Mouse (Mus musculus): ENCODE measurements around the gene Ccdc144b. TPM values are rescaled to one million over a fixed set of nuclear protein-coding genes. Genes with fewer than 3 reads are reported as not detected.

Ccdc144b gene
- polyA plus RNA-seq, 2 experiments, result not detected

DNA sequence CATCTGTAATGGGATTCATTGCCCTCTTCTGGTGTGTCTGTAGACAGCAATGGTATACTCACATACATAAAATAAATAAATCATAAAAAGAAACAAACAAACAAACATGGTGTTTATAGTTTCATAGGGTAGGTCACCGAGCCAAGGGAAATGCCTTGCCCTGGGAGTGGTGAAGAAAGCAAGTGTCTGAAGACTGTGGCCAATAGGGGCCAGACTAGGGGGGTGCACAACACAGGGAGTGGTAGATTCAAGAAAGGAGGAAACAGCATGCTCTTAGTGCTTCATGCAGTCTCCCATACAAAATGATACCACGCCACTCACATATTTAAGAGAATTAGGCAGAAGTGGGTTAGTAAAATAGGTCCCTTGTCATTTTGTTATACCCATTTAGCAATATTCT, 11.8 kb upstream of the Ccdc144b start:
- H3K4me2 ChIP-seq (ENCODE audit: low read depth), result peak overlapping the region; percentile 82
- H3K9me3 ChIP-seq (ENCODE audit: control insufficient read depth, low read length), result no peaks in the 10 kb centered on the region
- TF ChIP-seq EP300 (IDR thresholded peaks at IDR 0.05; ENCODE audit: low read depth) (no peak), CTCF (IDR thresholded peaks at IDR 0.05; ENCODE audit: low read depth) (no peak)
- peaks cover 3 to 9% of the 10 kb centered on the region in 2 experiments; a peak in 3 of 4 replicates for H3K4me1 ChIP-seq (replicated peaks; ENCODE audit: control insufficient read depth in 2 of 2, insufficient read depth in 2 of 2, low read length in 1 of 2)
- no peak overlapping the region for H3K9ac ChIP-seq (replicated peaks)
- no peaks in the 10 kb centered on the region; the same call in 1 of the 2 replicates for H3K27me3 ChIP-seq (ENCODE audit: control insufficient read depth, insufficient read depth, low read length)
- H3K4me3 ChIP-seq (ENCODE audit: insufficient read depth in 1 of 2, low read depth in 2 of 2, low read length in 2 of 2), result peak overlapping the region in 1 of 2 experiments; percentile 77; a peak in 3 of 4 replicates
- DNase-seq (ENCODE audit: low read depth in 3 of 3, low spot score in 3 of 3) (no peak), ATAC-seq (ENCODE audit: insufficient read depth) (no peak)
- WGBS (ENCODE audit: insufficient replicate concordance), result 83% methylated on average over 2 of the region's 2 CpGs
- H3K36me3 ChIP-seq (replicated peaks; ENCODE audit: control insufficient read depth, insufficient read depth, low read depth), result no peaks in the 10 kb centered on the region
- no peak overlapping the region for H3K27ac ChIP-seq

DNA sequence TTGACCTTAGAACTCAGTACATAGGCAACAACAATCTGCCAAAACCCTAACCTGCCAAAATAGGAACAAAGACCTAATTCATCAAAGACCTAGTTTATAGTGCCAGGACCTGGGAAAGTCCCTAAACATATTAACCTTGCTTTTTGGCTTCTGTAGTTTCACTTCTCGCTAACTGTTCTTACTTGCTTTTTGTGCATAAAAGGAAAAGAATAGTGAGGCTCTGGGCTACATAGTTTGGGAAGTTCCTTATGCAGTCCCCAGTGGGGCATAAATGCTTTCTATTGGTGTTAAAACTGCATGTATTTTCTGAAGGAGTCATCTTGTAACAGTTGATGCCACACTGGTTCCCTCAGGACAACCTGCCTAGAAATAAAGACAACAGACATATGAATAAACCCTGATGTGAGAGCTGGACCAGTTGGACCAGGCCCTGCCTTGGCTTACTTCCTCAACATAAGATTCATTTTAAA, 11.3 kb upstream of the Ccdc144b start:
- DNase-seq (ENCODE audit: low read depth in 3 of 3, low spot score in 3 of 3), result no peak
- no peaks in the 10 kb centered on the region for H3K36me3 ChIP-seq (replicated peaks; ENCODE audit: control insufficient read depth, insufficient read depth, low read depth)

DNA sequence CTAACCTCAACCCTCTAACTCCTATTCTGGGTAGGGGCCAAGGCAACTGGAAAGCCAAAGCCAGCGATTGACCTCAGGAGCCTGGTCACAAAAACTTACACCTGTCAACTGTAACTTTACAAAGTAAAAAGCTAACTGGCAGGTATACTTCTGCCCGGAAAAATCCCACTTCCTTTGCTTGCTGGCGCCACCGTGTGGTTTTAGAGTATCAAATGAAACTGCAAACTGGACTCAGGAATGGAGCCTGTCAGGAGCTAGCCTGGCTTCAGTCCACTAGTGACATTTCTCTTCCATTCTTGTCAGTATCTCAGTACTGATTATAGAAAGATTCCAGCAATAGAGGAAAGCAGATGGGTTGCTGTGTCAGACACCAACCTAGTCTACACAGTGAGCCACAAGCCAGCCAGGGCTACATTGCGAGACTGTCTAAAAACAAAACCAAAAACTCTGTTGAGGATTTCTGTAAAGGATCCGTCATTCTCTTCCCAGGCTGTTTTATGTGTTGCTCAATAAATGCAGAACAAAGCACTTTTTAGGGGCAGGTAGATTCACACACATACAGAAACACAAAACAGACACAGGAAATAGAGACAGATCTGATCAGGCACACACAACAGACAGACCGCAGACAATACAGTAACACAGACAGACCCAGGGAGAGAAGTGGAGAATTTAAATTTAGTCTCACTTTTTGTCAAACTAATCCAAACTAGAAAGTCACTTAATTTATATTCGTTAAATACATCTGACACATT, 6.9 kb upstream of the Ccdc144b start:
- no peaks in the 10 kb centered on the region for H3K36me3 ChIP-seq (replicated peaks; ENCODE audit: control insufficient read depth, insufficient read depth, low read depth)
- ATAC-seq (ENCODE audit: insufficient read depth) (no peak), DNase-seq (ENCODE audit: low read depth in 3 of 3, low spot score in 3 of 3) (peak; percentile 14 to 36 (median 17))
- H3K9me3 ChIP-seq (ENCODE audit: control insufficient read depth, low read length), result no peaks in the 10 kb centered on the region
- no peak overlapping the region for H3K9ac ChIP-seq (replicated peaks)
- H3K4me3 ChIP-seq (ENCODE audit: insufficient read depth in 1 of 2, low read depth in 2 of 2, low read length in 2 of 2), result no peak overlapping the region
- TF ChIP-seq CTCF (IDR thresholded peaks at IDR 0.05; ENCODE audit: low read depth) (peak; percentile 68), EP300 (IDR thresholded peaks at IDR 0.05; ENCODE audit: low read depth) (no peak)
- H3K4me2 ChIP-seq (ENCODE audit: low read depth), result no peak overlapping the region
- 0 out of 4 replicates have a peak, but pooled peaks cover 0 to 2% of the 10 kb centered on the region in 2 experiments for H3K4me1 ChIP-seq (replicated peaks; ENCODE audit: control insufficient read depth in 2 of 2, insufficient read depth in 2 of 2, low read length in 1 of 2)
- no peaks in the 10 kb centered on the region; the same call in 1 of the 2 replicates for H3K27me3 ChIP-seq (ENCODE audit: control insufficient read depth, insufficient read depth, low read length)
- WGBS (ENCODE audit: insufficient replicate concordance), result 26% methylated on average over 8 of the region's 8 CpGs
- H3K27ac ChIP-seq, result no peak overlapping the region

More for the DNA sequence above, 11.3 kb upstream of the Ccdc144b start:
- Histone ChIP-seq H3K4me1 (replicated peaks; ENCODE audit: control insufficient read depth in 2 of 2, insufficient read depth in 2 of 2, low read length in 1 of 2) (peaks cover 3 to 9% of the 10 kb centered on the region in 2 experiments; a peak in 3 of 4 replicates), H3K4me2 (ENCODE audit: low read depth) (no peak overlapping the region), H3K4me3 (ENCODE audit: insufficient read depth in 1 of 2, low read depth in 2 of 2, low read length in 2 of 2) (no peak overlapping the region), H3K27ac (no peak overlapping the region), H3K9me3 (ENCODE audit: control insufficient read depth, low read length) (no peaks in the 10 kb centered on the region), H3K27me3 (ENCODE audit: control insufficient read depth, insufficient read depth, low read length) (no peaks in the 10 kb centered on the region; the same call in 1 of the 2 replicates), H3K9ac (replicated peaks) (no peak overlapping the region)
- TF ChIP-seq CTCF (IDR thresholded peaks at IDR 0.05; ENCODE audit: low read depth) (no peak), EP300 (IDR thresholded peaks at IDR 0.05; ENCODE audit: low read depth) (no peak)
- WGBS (ENCODE audit: insufficient replicate concordance), result 83% methylated on average over 1 of the region's 1 CpGs
- no peak for ATAC-seq (ENCODE audit: insufficient read depth)

DNA sequence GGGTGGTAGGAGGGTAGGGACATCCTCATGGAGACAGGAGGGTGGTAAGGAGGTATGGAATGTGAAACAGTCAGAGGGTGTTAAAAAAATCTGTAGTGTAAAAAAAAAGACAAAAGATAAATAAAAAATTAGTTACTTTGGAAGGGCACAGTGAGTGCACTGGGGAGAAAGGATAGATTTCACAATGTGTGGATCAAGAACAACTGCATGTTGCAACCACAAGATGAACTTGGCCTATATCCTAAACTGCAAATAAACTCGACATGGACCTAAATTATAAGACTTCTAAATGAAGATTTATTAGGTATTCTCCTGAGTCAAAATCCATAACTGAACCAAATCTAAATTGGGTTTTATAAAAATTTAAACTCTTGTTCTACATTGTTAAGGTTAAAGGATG, 4.2 kb downstream of the Ccdc144b start:
- Histone ChIP-seq H3K9me3 (ENCODE audit: control insufficient read depth, low read length) (no peaks in the 10 kb centered on the region), H3K27ac (no peak overlapping the region), H3K36me3 (replicated peaks; ENCODE audit: control insufficient read depth, insufficient read depth, low read depth) (no peaks in the 10 kb centered on the region), H3K4me1 (replicated peaks; ENCODE audit: control insufficient read depth in 2 of 2, insufficient read depth in 2 of 2, low read length in 1 of 2) (no peaks in the 10 kb centered on the region), H3K9ac (replicated peaks) (no peak overlapping the region), H3K4me3 (ENCODE audit: insufficient read depth in 1 of 2, low read depth in 2 of 2, low read length in 2 of 2) (no peak overlapping the region), H3K27me3 (ENCODE audit: control insufficient read depth, insufficient read depth, low read length) (no peaks in the 10 kb centered on the region), H3K4me2 (ENCODE audit: low read depth) (no peak overlapping the region)
- no peak for ATAC-seq (ENCODE audit: insufficient read depth)
- TF ChIP-seq CTCF (IDR thresholded peaks at IDR 0.05; ENCODE audit: low read depth) (no peak), EP300 (IDR thresholded peaks at IDR 0.05; ENCODE audit: low read depth) (no peak)
- 32% methylated on average over 1 of the region's 1 CpGs for WGBS (ENCODE audit: insufficient replicate concordance)
- no peak for DNase-seq (ENCODE audit: low read depth in 3 of 3, low spot score in 3 of 3)

DNA sequence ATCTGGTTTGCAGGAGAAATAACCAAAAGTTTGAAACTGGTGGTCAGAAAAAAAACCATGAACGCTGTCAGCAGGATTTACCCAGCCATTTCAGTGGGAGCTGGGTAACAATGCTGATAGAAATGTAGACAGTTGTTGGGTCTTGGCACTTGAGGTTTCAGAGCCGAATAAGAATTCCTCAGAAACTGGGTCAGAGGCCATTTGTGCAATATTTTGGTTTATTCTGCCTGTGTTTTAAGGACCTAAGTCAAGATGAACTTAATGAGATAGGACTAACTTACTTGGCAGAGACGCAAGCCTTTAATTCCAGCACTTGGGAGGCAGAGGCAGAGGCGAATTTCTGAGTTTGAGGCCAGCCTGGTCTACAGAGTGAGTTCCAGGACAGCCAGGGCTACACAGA, 8.3 kb downstream of the Ccdc144b start:
- Histone ChIP-seq H3K9me3 (ENCODE audit: control insufficient read depth, low read length) (no peaks in the 10 kb centered on the region), H3K4me2 (ENCODE audit: low read depth) (no peak overlapping the region), H3K27me3 (ENCODE audit: control insufficient read depth, insufficient read depth, low read length) (no peaks in the 10 kb centered on the region), H3K27ac (no peak overlapping the region), H3K4me3 (ENCODE audit: insufficient read depth in 1 of 2, low read depth in 2 of 2, low read length in 2 of 2) (no peak overlapping the region), H3K9ac (replicated peaks) (no peak overlapping the region), H3K4me1 (replicated peaks; ENCODE audit: control insufficient read depth in 2 of 2, insufficient read depth in 2 of 2, low read length in 1 of 2) (no peaks in the 10 kb centered on the region), H3K36me3 (replicated peaks; ENCODE audit: control insufficient read depth, insufficient read depth, low read depth) (no peaks in the 10 kb centered on the region)
- no peak for TF ChIP-seq CTCF (IDR thresholded peaks at IDR 0.05; ENCODE audit: low read depth)
- no peak for TF ChIP-seq EP300 (IDR thresholded peaks at IDR 0.05; ENCODE audit: low read depth)
- DNase-seq (ENCODE audit: low read depth in 3 of 3, low spot score in 3 of 3), result no peak
- no peak for ATAC-seq (ENCODE audit: insufficient read depth)
- 49% methylated on average over 4 of the region's 4 CpGs for WGBS (ENCODE audit: insufficient replicate concordance)

Data from liver, embryonic 14.5 days (tissue).